Mouse (Mus musculus): ENCODE data around the gene Olfr750. TPM values are rescaled to one million over a fixed set of nuclear protein-coding genes. Genes with fewer than 3 reads are reported as not detected.

Olfr750 gene
- polyA plus RNA-seq, 1 experiment from 2014 or later, result not detected

DNA sequence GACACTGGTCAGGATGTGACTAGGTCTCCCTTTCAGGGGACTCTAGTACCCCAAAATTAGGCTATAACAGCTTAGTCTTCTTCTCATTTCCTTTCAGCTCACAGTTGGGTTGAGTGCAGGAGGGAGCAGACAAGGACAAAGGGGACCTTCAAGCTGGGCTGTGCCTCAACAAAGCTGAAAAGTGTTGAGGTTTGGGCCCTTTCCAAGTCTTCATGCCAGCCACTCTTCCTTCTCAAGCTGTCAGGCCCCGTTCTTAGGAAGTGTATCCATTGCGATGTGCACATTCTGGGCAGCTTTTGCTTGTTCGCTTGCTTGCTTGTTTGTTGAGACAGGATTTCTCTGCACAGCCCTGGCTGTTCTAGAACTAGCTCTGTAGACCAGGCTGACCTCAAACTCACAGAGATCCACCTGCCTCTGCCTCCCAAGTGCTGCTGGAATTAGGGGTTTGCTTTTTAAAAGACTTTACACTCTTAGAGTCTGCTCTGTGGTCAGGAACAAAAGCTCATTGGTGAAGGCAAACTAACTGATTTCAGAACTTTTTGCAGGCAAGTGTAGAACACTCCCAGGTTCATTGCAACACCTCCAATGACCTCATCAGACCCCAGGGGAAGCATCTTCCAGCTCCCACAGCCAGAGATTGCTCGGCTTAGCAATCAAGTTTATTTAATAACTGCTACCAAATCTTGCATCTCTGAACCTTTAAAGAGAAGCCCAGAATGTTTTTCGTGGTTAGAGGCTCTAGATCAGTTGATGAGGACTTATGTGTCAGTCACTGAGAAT is 20.1 kb upstream of the Olfr750 start:
- no peak overlapping the region for H3K9ac ChIP-seq (ENCODE audit: low read length)
- no peak overlapping the region for H3K27ac ChIP-seq (replicated peaks)
- no peaks in the 10 kb centered on the region for H3K4me1 ChIP-seq (replicated peaks; ENCODE audit: control insufficient read depth, insufficient read depth)
- H3K27me3 ChIP-seq (ENCODE audit: control insufficient read depth, insufficient read depth, low read length), result no peaks in the 10 kb centered on the region
- DNase-seq (ENCODE audit: low spot score) (no peak), ATAC-seq (ENCODE audit: low FRiP score, low TSS enrichment) (no peak)
- no peak overlapping the region for H3K4me3 ChIP-seq (ENCODE audit: low read depth, low read length)
- H3K36me3 ChIP-seq (ENCODE audit: control insufficient read depth, insufficient read depth, low read length), result no peaks in the 10 kb centered on the region
- no peak overlapping the region for H3K4me2 ChIP-seq (replicated peaks; ENCODE audit: low read depth)
- TF ChIP-seq CTCF (IDR thresholded peaks at IDR 0.05; ENCODE audit: low read depth) (no peak), EP300 (optimal IDR thresholded peaks at IDR 0.05) (no peak)
- H3K9me3 ChIP-seq (ENCODE audit: control insufficient read depth, low read length), result no peaks in the 10 kb centered on the region
- 71% methylated on average over 5 of the region's 5 CpGs for WGBS

DNA sequence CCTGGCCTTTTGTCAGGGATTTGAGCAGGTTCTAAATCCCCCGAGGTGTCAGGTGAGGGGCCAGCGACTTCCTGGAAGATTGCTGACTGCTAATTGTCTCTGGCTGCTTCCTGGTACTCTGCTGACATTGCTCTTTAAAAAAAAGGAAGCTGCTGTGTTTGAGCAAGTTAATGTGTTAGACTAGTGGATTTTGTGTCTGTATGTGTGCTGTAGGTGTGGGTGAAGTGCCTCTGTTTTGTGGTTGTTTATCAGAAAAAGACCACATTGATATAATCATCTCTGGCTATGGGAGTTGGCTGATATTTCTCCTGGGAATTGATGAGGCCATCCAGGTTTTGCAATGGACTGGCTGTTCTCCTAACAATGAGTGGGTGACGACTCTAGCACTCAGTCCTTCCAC is 19.3 kb upstream of the Olfr750 start:
- Histone ChIP-seq H3K9ac (ENCODE audit: low read length) (no peak overlapping the region), H3K4me2 (replicated peaks; ENCODE audit: low read depth) (no peak overlapping the region), H3K4me1 (replicated peaks; ENCODE audit: control insufficient read depth, insufficient read depth) (no peaks in the 10 kb centered on the region), H3K27me3 (ENCODE audit: control insufficient read depth, insufficient read depth, low read length) (no peaks in the 10 kb centered on the region), H3K36me3 (ENCODE audit: control insufficient read depth, insufficient read depth, low read length) (no peaks in the 10 kb centered on the region), H3K9me3 (ENCODE audit: control insufficient read depth, low read length) (no peaks in the 10 kb centered on the region), H3K4me3 (ENCODE audit: low read depth, low read length) (no peak overlapping the region), H3K27ac (replicated peaks) (0 out of 2 replicates have a peak overlapping the region, but pooled peaks have one; percentile 8)
- TF ChIP-seq EP300 (optimal IDR thresholded peaks at IDR 0.05) (no peak), CTCF (IDR thresholded peaks at IDR 0.05; ENCODE audit: low read depth) (no peak)
- no peak for ATAC-seq (ENCODE audit: low FRiP score, low TSS enrichment)
- 25% methylated on average over 3 of the region's 3 CpGs for WGBS
- no peak for DNase-seq (ENCODE audit: low spot score)

DNA sequence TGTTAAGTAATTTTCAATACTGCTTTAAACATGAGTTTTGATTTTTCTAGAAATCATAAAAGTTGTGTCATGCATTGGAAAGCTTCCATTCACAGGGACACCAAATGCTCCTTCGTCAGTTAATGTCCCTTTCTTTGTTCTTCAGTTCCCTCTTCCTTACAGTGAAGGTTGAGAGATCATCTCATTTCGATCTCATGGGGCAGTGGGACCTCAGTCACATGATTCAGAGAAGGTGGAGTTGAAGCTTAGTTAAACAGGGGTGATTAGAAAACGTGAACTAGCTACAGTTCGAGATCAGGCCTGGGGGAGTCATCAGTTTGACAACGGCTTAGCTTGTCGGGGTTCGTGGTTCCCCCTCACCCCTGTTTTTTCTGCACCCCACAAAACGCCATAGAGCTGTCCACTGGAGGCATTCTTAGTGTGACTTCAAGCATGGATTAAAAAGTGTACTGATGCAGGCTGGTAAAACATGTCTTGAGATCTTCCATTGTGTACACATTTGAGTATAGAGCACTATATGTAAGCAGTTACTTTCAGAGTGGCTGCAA is 17.9 kb upstream of the Olfr750 start:
- Histone ChIP-seq H3K4me3 (ENCODE audit: low read depth, low read length) (peak overlapping the region; percentile 63), H3K4me2 (replicated peaks; ENCODE audit: low read depth) (peak overlapping the region; percentile 77), H3K4me1 (replicated peaks; ENCODE audit: control insufficient read depth, insufficient read depth) (no peaks in the 10 kb centered on the region), H3K27me3 (ENCODE audit: control insufficient read depth, insufficient read depth, low read length) (no peaks in the 10 kb centered on the region), H3K9me3 (ENCODE audit: control insufficient read depth, low read length) (no peaks in the 10 kb centered on the region), H3K9ac (ENCODE audit: low read length) (no peak overlapping the region), H3K36me3 (ENCODE audit: control insufficient read depth, insufficient read depth, low read length) (no peaks in the 10 kb centered on the region), H3K27ac (replicated peaks) (peak overlapping the region; percentile 40; the same call in 1 of the 2 replicates)
- DNase-seq (ENCODE audit: low spot score), result no peak
- 42% methylated on average over 8 of the region's 8 CpGs for WGBS
- ATAC-seq (ENCODE audit: low FRiP score, low TSS enrichment), result no peak
- no peak for TF ChIP-seq EP300 (optimal IDR thresholded peaks at IDR 0.05)
- TF ChIP-seq CTCF (IDR thresholded peaks at IDR 0.05; ENCODE audit: low read depth), result no peak

DNA sequence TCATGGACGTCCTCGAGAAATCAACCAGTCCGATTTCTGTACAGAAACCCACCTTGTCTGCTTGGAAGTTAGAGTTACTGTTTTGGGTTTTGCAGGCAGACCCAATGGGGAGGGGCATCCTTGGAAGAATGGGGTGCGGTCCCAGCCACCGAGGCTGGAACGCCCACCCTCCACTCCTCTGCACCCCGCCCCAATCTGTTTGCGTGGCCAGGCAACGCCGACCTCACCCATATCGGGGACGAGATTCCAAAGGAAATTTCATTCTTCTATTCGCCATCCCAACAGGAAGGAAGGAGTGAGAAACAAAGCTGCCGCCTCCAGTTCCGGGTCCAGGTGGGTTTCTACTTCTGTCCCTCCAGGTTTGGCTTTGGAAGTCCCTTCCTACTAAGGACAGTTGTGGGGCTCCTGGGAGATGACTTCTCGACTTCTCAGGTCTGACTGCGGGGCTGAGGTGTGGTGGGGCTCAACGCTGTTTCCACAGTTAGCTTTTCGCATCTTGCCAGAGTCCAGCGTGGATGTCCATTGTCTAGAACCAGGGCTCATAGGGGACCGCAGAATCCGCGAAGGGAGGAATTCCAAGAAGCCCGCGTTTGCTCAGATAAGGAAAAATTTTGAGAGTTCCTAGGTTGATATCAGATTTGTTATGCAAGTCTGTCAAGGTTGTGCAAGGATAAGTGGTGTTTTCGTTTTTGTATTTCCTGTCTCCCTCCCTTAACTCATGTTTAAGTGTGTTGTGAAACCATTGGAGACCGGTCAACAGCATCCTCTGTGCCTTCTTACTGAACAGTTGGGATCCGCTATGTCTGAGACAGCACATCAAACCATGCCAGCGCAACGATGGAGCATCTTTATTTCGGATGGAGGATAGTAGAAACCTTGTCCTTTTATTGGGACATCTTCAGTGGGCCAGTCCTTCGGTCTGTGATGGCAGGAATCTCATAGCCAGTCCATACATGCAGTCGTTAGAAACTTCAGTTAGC is 17.0 kb upstream of the Olfr750 start, which contains the start of the genes Rnase4 and Ang:
Gene Rnase4 (plus strand): TSS at position 157 of the 980 bp plus-strand sequence.
Gene Ang (plus strand): TSS at position 230 of the 980 bp plus-strand sequence.
- H3K9me3 ChIP-seq (ENCODE audit: control insufficient read depth, low read length), result no peaks in the 10 kb centered on the region
- ATAC-seq (ENCODE audit: low FRiP score, low TSS enrichment), result peak; percentile 58
- peak within 1 kb of the TSS; percentile 77 for H3K4me2 ChIP-seq (replicated peaks; ENCODE audit: low read depth)
- H3K4me1 ChIP-seq (replicated peaks; ENCODE audit: control insufficient read depth, insufficient read depth), result no peaks in the 10 kb centered on the region
- peak within 1 kb of the TSS; percentile 63 for H3K4me3 ChIP-seq (ENCODE audit: low read depth, low read length)
- WGBS, result 5% methylated on average over 33 of the region's 33 CpGs
- H3K36me3 ChIP-seq (ENCODE audit: control insufficient read depth, insufficient read depth, low read length), result no peaks in the 10 kb centered on the region
- peak; percentile 75 for DNase-seq (ENCODE audit: low spot score)
- H3K9ac ChIP-seq (ENCODE audit: low read length), result peak within 1 kb of the TSS; percentile 66
- no peaks in the 10 kb centered on the region for H3K27me3 ChIP-seq (ENCODE audit: control insufficient read depth, insufficient read depth, low read length)
- peak within 1 kb of the TSS; percentile 90 for H3K27ac ChIP-seq (replicated peaks)
- TF ChIP-seq CTCF (IDR thresholded peaks at IDR 0.05; ENCODE audit: low read depth) (no peak), EP300 (optimal IDR thresholded peaks at IDR 0.05) (no peak)

DNA sequence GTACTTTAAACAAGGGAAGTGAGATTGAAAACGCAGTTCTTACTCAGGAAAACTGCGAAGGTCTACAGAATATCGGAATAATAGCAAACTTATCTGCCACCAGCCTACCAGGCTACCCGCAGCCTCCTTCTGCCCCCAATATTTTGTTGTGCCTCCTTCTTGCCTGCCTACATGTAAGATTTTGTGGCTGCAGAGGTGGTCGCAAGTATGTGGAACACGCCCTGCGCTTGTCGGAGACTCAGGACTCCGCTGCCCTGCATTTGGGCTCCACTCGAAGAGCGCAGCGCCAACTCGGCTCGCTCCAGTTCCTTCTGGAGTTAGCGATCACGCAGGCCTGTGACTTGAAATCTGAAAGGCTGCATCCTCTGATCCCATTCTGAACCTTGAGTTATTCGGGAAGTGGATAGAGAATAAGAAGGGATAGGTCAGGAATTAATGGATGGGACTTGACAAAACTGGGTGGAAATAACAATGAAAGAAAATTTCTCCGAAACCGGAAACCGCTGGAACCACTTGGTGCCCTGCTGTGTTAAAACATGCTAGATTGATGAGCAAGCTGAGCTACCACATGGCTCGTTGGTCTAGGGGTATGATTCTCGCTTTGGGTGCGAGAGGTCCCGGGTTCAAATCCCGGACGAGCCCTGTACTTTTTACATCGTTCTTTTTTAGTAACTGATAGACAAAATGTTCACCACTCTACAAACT is 16.0 kb upstream of the Olfr750 start:
- no peaks in the 10 kb centered on the region for H3K4me1 ChIP-seq (replicated peaks; ENCODE audit: control insufficient read depth, insufficient read depth)
- no peak for TF ChIP-seq CTCF (IDR thresholded peaks at IDR 0.05; ENCODE audit: low read depth)
- H3K36me3 ChIP-seq (ENCODE audit: control insufficient read depth, insufficient read depth, low read length), result no peaks in the 10 kb centered on the region
- WGBS, result under 1% methylated on average over 27 of the region's 27 CpGs
- peak overlapping the region; percentile 66 for H3K9ac ChIP-seq (ENCODE audit: low read length)
- ATAC-seq (ENCODE audit: low FRiP score, low TSS enrichment), result peak; percentile 59
- H3K27me3 ChIP-seq (ENCODE audit: control insufficient read depth, insufficient read depth, low read length), result no peaks in the 10 kb centered on the region
- DNase-seq (ENCODE audit: low spot score), result peak; percentile 82
- no peaks in the 10 kb centered on the region for H3K9me3 ChIP-seq (ENCODE audit: control insufficient read depth, low read length)
- H3K4me3 ChIP-seq (ENCODE audit: low read depth, low read length), result peak overlapping the region; percentile 63
- H3K4me2 ChIP-seq (replicated peaks; ENCODE audit: low read depth), result peak overlapping the region; percentile 77
- peak overlapping the region; percentile 90 for H3K27ac ChIP-seq (replicated peaks)

Measured in stomach, postnatal 0 days (tissue).